Mouse (Mus musculus) ovary, postnatal 14 days (tissue): ENCODE data around the gene Npas4.
A peak's percentile ranks its signal among the peaks of the same experiment; 100 is the strongest.
"Not testable (repeated sequence)": the region's sequence is repeated elsewhere in the genome, so short reads cannot be mapped to it uniquely, and the experiment has no call there.

Experiments
- DNase-seq: peaks from one replicate; pipeline ENCODE4 v3.0.0; 2022; ENCODE audit warnings: low spot score

The Npas4 gene

DNA sequence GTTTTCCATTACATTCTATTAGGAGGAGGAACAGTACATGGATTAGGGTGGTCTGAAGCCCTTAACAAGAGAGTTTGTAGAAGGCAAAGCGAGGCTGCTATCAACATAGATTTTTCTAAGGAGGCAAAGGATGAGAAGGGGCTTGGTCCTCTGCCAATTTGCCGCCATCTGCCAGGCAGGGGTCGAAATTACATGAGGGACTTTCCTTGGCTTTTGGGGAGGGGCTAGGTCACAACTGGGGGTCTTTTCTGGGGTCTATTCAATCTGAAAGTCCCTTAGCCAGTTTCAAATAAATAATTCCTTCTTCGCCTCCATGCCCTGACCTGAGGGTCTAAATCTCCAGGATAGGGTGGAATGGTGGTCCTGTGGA is at the start of gene Npas4:
Gene Npas4 (minus strand): TSS at position 61 of the 370 bp plus-strand sequence.
- DNase-seq: no peak

DNA sequence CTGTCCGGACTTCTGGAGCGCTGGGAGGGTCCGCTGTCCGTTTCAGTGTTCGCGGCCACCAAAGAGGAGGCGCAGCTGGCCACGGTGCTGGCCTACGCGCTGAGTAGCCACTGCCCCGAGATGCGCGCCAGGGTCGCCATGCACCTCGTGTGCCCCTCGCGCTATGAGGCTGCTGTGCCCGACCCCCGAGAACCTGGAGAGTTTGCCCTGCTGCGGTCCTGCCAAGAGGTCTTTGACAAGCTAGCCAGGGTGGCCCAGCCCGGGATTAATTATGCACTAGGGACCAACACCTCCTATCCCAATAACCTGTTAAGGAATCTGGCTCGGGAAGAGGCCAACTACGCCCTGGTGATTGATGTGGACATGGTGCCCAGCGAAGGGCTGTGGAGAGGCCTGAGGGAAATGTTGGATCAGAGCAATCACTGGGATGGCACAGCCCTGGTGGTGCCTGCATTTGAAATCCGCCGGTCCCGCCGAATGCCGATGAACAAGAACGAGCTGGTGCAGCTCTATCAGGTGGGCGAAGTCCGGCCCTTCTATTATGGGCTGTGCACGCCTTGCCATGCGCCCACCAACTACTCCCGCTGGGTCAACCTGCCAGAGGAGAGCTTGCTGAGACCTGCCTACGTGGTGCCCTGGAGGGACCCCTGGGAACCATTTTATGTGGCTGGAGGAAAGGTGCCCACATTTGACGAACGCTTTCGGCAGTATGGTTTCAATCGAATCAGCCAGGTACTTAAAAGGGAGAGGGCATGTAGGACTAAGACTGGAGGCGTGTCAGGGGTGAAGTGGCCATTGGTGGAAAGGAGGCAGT is 49.4 kb upstream of the Npas4 start:
- no peak for DNase-seq

DNA sequence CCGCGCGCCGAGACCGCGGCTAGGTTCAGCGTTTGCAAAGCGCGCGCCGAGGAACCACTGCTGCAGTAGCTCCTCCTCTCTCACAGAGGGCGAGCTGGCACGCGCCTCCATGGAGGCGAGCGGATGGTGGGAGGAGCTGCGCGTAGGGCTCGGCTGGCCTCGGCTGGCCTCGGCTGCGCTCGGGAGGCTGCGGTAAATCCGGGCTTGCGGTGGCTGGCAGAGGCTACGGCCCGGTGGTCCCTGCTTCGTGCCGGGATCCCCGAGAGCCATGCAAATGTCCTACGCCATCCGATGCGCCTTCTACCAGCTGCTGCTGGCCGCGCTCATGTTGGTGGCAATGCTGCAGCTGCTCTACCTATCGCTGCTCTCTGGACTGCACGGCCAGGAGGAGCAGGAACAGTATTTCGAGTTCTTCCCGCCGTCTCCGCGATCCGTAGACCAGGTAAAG is 48.6 kb upstream of the Npas4 start, which contains the start of the genes B4gat1 and AC124502.3:
Gene B4gat1 (plus strand): TSS at position 118 of the 448 bp plus-strand sequence.
Gene AC124502.3 (plus strand): TSS at position 183 of the 448 bp plus-strand sequence.
- DNase-seq: peak; percentile 79

GRCm38 (mm10) chr19:5037678-5038571 is 47.8 kb upstream of the Npas4 start:
- peak; percentile 72 for DNase-seq

GRCm38 (mm10) chr19:5036577-5036976 is 46.5 kb upstream of the Npas4 start:
- no peak for DNase-seq

DNA sequence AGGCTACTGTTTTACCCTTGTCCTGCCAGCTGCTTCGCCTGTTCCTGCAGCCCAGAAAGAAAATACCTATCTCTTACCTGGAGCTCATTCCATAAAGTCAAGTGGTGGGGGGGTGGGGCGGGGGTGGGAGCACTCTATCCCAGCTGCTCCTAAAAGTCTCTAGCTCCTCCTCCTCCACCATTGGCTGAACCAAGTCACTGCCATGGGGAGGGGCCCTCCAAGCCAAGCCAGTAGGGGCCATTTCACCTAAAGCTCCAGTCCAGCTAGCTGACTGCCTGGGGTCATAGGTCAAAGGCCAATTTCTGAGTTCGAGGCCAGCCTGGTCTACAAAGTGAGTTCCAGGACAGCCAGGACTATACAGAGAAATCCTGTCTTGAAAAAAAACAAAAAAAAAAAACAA is 42.6 kb upstream of the Npas4 start:
- DNase-seq: no peak

DNA sequence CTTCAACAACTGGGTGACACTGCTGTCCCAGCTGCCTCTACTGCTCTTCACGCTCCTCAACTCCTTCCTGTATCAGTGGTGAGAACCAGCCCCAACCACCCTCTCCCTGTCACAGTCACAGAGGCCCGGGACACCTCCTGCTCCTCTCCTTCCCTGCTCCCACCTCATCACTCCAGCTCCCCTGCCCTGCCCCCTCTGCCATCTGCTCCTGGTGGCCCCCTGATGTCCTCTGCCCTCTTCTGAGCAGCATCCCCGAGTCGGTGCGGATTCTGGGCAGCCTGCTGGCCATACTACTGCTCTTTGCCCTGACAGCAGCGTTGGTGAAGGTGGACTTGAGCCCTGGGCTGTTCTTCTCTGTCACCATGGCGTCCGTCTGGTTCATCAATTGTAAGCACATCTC is 36.0 kb upstream of the Npas4 start:
- DNase-seq: no peak

- DNase-seq: peak; percentile 80
These were observed 33.7 kb upstream of the Npas4 start, which contains the start of gene Slc29a2 for GRCm38 (mm10) chr19:5023621-5024479. Slc29a2 (plus strand) TSS chr19:5023860.

- no peak for DNase-seq
These were observed 31.3 kb upstream of the Npas4 start for GRCm38 (mm10) chr19:5021416-5021815.

- no peak for DNase-seq
These were observed 28.1 kb upstream of the Npas4 start for GRCm38 (mm10) chr19:5018191-5018590.

DNA sequence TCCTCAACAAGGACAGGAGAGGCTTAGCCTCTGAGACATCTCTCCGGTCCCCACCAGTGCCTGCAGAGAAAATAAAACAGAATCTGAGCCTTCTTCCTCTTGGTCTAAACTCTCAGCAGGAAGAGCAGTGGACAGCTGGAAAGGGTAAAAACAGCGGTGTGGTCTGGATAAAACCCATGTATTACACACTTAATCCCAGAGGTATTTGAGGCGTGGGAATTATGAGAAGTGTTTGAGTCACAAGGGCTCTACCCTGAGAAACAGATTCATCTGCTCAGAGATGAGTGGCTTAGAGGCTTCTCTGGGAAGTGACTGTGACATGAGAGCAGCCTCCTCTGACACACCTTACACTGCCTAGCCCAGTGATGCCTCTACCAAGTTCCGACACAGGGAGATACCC is 27.5 kb upstream of the Npas4 start:
- no peak for DNase-seq

- no peak for DNase-seq
These were observed 26.7 kb upstream of the Npas4 start for GRCm38 (mm10) chr19:5016782-5017181.

- DNase-seq: no peak
These were observed 26.2 kb upstream of the Npas4 start for GRCm38 (mm10) chr19:5016221-5016742.

DNA sequence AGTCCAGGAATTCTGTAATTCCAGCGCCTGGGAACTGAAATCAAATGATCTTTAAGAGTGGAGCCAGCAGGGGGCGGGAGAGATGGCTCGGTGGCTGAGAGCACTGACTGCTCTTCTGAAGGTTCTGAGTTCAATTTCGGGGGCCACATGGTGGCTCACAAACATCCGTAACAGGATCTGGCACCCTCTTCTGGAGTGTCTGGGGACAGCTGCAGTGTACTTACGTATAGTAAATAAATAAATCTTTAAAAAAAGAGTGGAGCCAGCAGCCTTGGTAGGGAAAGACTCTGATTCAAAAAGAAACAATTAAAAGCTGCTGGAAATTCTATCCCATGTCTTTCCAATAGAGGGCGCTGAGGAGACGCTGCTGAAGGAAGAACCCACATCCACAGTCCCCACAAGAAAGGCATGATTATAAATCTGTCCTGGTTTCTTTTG is 24.9 kb upstream of the Npas4 start:
- DNase-seq: no peak

DNA sequence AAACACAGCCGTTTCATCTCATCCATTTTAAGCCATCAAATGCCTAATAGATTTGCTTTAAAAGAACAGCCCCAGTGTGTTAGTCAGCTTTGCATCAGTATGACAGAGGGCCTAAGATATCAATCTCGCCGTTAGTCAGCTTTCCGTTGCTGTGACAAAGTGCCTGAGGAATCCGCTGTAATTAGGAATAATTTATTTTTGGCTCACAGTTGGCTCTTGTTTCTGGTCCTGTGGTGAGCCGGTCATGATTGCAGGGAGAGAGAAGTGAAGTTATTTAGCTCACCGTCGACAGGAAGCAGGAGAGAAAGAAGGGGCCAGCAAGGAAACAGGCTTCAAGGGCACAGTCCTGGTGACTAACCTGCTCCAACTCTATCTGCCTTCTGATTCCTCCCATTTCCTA is 23.0 kb upstream of the Npas4 start:
- no peak for DNase-seq

GRCm38 (mm10) chr19:5004925-5005324 is 14.8 kb upstream of the Npas4 start:
- no peak for DNase-seq

DNA sequence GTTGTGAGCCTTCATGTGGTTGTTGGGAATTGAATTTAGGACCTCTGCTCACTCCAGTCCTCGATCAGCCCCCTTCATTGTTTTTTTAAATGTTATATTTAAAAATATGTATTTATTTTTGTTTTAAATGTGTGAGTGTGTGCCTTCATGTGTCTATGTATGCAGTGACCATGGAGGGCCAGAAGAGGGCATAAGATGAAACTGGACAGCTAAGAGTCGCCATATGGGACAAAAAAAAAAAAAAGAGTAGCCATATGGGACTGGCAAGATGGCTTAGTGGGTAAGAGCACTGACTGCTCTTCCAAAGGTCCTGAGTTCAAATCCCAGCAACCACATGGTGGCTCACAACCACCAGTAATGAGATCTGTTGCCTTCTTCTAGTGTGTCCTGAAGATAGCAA is 13.5 kb upstream of the Npas4 start:
- DNase-seq: not testable (repeated sequence)

GRCm38 (mm10) chr19:5001666-5002406 is 11.7 kb upstream of the Npas4 start:
- DNase-seq: peak; percentile 72

DNA sequence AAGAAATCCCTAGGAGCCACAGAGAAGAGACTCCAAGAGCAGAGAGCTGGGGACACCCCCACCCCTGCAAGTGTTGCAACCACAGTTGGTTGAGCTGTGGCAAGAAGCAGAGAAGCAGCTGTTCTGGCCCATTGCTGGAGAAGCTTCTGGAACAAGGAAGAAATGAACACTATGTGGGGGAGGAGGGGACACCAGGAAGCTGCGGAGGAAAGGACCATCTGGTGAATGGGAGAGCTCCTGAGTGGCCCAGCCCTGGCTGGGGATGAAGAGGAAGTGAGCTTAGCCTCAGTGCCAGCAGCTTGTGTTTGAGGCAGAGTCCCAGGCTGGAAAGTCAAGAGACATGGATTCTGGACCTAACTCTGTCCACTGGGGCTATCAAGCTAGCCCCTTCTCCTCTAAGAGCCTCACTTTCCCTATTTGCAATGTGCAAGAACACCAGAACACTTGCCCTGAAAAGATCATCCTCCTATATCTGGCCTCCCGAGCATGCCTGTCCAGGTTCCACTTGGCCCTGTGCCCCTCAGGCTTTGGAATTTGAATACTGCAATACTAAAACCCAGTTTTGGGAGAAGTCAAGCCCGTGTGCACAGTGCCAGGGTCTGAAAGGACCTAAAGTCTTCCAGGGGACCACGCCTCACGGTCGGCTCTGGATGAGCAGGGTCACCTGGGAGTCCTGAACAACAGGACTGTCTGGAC is 9.5 kb upstream of the Npas4 start:
- no peak for DNase-seq

DNA sequence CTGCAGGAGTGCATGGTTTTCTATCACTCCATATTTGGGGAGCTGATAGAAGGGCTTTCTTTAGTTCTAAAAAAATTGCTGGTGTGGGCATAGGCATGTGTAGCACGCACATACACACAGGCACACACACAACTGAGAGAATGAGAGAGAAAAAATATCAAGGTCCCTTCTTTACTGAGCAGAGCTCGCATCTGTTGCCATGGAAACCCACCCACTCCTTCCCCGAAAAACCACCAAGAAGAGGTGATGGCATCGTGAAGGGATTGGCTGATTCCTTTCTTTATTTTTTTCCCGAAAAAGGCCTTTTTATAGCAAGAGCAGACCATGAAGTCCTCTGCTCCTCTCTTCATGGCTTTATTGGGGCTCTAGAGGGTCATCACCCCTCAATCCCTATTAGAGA is 3.9 kb upstream of the Npas4 start:
- no peak for DNase-seq
